Mouse (Mus musculus) forebrain, postnatal 0 days (tissue): Measurements from ENCODE around the gene Sema6c. TPM values are rescaled to one million over a fixed set of nuclear protein-coding genes. Genes with fewer than 3 reads are reported as not detected.
A peak's percentile ranks its signal among the peaks of the same experiment; 100 is the strongest.

Source experiments
- ATAC-seq: fragments of 200-750 bp; cut with Nextera tagmentation; 2 replicates; pipeline ENCODE4 v1.8.0; 2017; ENCODE audit warnings: mild to moderate bottlenecking, moderate library complexity
- DNase-seq: peaks from one replicate; pipeline ENCODE4 v3.0.0-alpha.2; 2015
- H3K27ac ChIP-seq: fragments of 300-500 bp; sonication (generic); 2 replicates; pipeline ENCODE4 v1.5.1; 2014; ENCODE audit warnings: low read depth, mild to moderate bottlenecking, antibody characterized with exemption, low read length, moderate library complexity, mixed read lengths
- H3K27me3 ChIP-seq: fragments of 300-500 bp; sonication (generic); 2 replicates; pipeline ENCODE4 v1.6.1; 2014; ENCODE audit warnings: mild to moderate bottlenecking, low read length, mixed read lengths; ENCODE audit not compliant: insufficient read depth
- H3K36me3 ChIP-seq: fragments of 300-500 bp; sonication (generic); 2 replicates; pipeline ENCODE4 v1.6.1; 2014; ENCODE audit warnings: mild to moderate bottlenecking, moderate library complexity; ENCODE audit not compliant: insufficient read depth
- H3K4me1 ChIP-seq: fragments of 300-500 bp; sonication (generic); 2 replicates; pipeline ENCODE4 v1.6.1; 2014; ENCODE audit warnings: antibody characterized with exemption; ENCODE audit not compliant: insufficient read depth
- H3K4me2 ChIP-seq: fragments of 300-500 bp; sonication (generic); 2 replicates; pipeline ENCODE4 v1.6.1; 2014; ENCODE audit warnings: low read depth, mild to moderate bottlenecking, moderate library complexity
- H3K4me3 ChIP-seq: fragments of 300-500 bp; sonication (generic); 2 replicates; pipeline ENCODE4 v1.5.1; 2014; ENCODE audit warnings: low read depth, low read length, mixed read lengths
- H3K9ac ChIP-seq: fragments of 300-500 bp; sonication (generic); 2 replicates; pipeline ENCODE4 v1.6.1; 2014; ENCODE audit warnings: mild to moderate bottlenecking
- H3K9me3 ChIP-seq: fragments of 300-500 bp; sonication (generic); 2 replicates; pipeline ENCODE4 v1.6.1; 2016; ENCODE audit warnings: low read length
- CTCF ChIP-seq: sonication (generic); IDR thresholded peaks from 2 replicates; pipeline ENCODE4 v1.5.1; 2016; ENCODE audit warnings: antibody characterized with exemption, control low read depth, low read depth
- WGBS: fragments of 180-500 bp; shearing (Covaris S2); extraction: QIAGEN DNeasy Blood & Tissue Kit; methylation state at CpG from one replicate; pipeline ENCODE4 v1.1.7; 2014; 5-methylcytosine and 5-hydroxymethylcytosine counted together
- polyA plus RNA-seq: library from polyadenylated mRNA; unstranded; fragments of >200 nt; fragmentation: Nextera tagmentation; extraction: Ambion mirVana; gene quantifications from 2 replicates; pipeline ENCODE4 v1.2.1, GENCODE M21; 2015
- total RNA-seq: library from RNA; depleted of rRNA; stranded (reverse); fragments of >200 nt; gene quantifications from 2 replicates; pipeline ENCODE4 v1.2.3, GENCODE M21; 2014

The Sema6c gene
- total and polyA plus RNA-seq, 2 experiments from 2014 or later, result 28.4 to 94.1 TPM

- DNase-seq, result no peak
- ATAC-seq, result peak; percentile 26; the same call in 1 of the 2 replicates
These were observed 18.2 kb upstream of the Sema6c start, which contains the start of gene Tnfaip8l2 for GRCm38 (mm10) chr3:95141952-95142616. TSS of gene Tnfaip8l2 (minus strand) at chr3:95142360.

GRCm38 (mm10) chr3:95142617-95143011 is 17.6 kb upstream of the Sema6c start:
- Histone ChIP-seq H3K36me3 (peaks cover 24% of the 10 kb centered on the region), H3K9me3 (no peaks in the 10 kb centered on the region), H3K9ac (no peak overlapping the region), H3K27me3 (no peaks in the 10 kb centered on the region), H3K4me1 (no peaks in the 10 kb centered on the region), H3K27ac (no peak overlapping the region), H3K4me2 (no peak overlapping the region), H3K4me3 (no peak overlapping the region)
- peak; percentile 94 for TF ChIP-seq CTCF
- ATAC-seq (peak; percentile 91), DNase-seq (peak; percentile 88)
- 11% methylated on average over 5 of the region's 5 CpGs for WGBS

More at GRCm38 (mm10) chr3:95141952-95142616, 18.2 kb upstream of the Sema6c start, which contains the start of gene Tnfaip8l2:
- Histone ChIP-seq H3K36me3 (peaks cover 24% of the 10 kb centered on the region), H3K4me3 (no peak within 1 kb of the TSS), H3K27ac (no peak within 1 kb of the TSS), H3K4me1 (no peaks in the 10 kb centered on the region), H3K27me3 (no peaks in the 10 kb centered on the region), H3K4me2 (no peak within 1 kb of the TSS), H3K9ac (no peak within 1 kb of the TSS), H3K9me3 (no peaks in the 10 kb centered on the region)
- 87% methylated on average over 10 of the region's 10 CpGs for WGBS
- no peak for TF ChIP-seq CTCF

- 66% methylated on average over 3 of the region's 3 CpGs for WGBS
- Histone ChIP-seq H3K4me3 (no peak overlapping the region), H3K27ac (no peak overlapping the region), H3K27me3 (no peaks in the 10 kb centered on the region), H3K9me3 (no peaks in the 10 kb centered on the region), H3K36me3 (no peaks in the 10 kb centered on the region), H3K4me2 (no peak overlapping the region), H3K4me1 (no peaks in the 10 kb centered on the region), H3K9ac (no peak overlapping the region)
- no peak for TF ChIP-seq CTCF
- ATAC-seq (no peak), DNase-seq (no peak)
These were observed 12.3 kb upstream of the Sema6c start for GRCm38 (mm10) chr3:95147924-95148323.

GRCm38 (mm10) chr3:95153874-95154273 is 6.4 kb upstream of the Sema6c start:
- 58% methylated on average over 4 of the region's 4 CpGs for WGBS
- Histone ChIP-seq H3K4me3 (no peak overlapping the region), H3K36me3 (no peaks in the 10 kb centered on the region), H3K27ac (no peak overlapping the region), H3K4me2 (no peak overlapping the region), H3K9me3 (no peaks in the 10 kb centered on the region), H3K4me1 (no peaks in the 10 kb centered on the region), H3K9ac (no peak overlapping the region), H3K27me3 (no peaks in the 10 kb centered on the region)
- DNase-seq (no peak), ATAC-seq (no peak; the same call in 1 of the 2 replicates)
- peak; percentile 55 for TF ChIP-seq CTCF

GRCm38 (mm10) chr3:95159511-95159986 is 708 bp upstream of the Sema6c start:
- no peaks in the 10 kb centered on the region for H3K9me3 ChIP-seq
- TF ChIP-seq CTCF, result no peak
- H3K36me3 ChIP-seq, result peaks cover 5% of the 10 kb centered on the region; the same call in 1 of the 2 replicates
- no peak for DNase-seq
- peaks cover 19% of the 10 kb centered on the region for H3K4me1 ChIP-seq
- no peaks in the 10 kb centered on the region for H3K27me3 ChIP-seq
- H3K4me2 ChIP-seq, result peak overlapping the region; percentile 80
- WGBS, result 13% methylated on average over 8 of the region's 8 CpGs
- H3K4me3 ChIP-seq, result peak overlapping the region; percentile 95
- ATAC-seq, result no peak
- H3K9ac ChIP-seq, result peak overlapping the region; percentile 84
- H3K27ac ChIP-seq, result 0 out of 2 replicates have a peak overlapping the region, but pooled peaks have one; percentile 35

- Histone ChIP-seq H3K9ac (peak overlapping the region; percentile 84), H3K36me3 (peaks cover 20% of the 10 kb centered on the region), H3K27me3 (no peaks in the 10 kb centered on the region), H3K4me1 (peaks cover 19% of the 10 kb centered on the region), H3K4me2 (peak overlapping the region; percentile 80), H3K9me3 (no peaks in the 10 kb centered on the region), H3K4me3 (peak overlapping the region; percentile 95), H3K27ac (peak overlapping the region; percentile 81)
- TF ChIP-seq CTCF, result no peak
- 1% methylated on average over 30 of the region's 30 CpGs for WGBS
- ATAC-seq, result peak; percentile 16
- DNase-seq, result peak; percentile 59
These were observed 839 bp downstream of the Sema6c start for GRCm38 (mm10) chr3:95161041-95161551.
